Mouse (Mus musculus) large intestine, adult 2 months (tissue): ENCODE results near the gene Eml1. TPM values are rescaled to one million over a fixed set of nuclear protein-coding genes. Genes with fewer than 3 reads are reported as not detected.

Source experiments
- DNase-seq: peaks from one replicate; pipeline ENCODE4 v3.0.0-alpha.2; 2012; ENCODE audit warnings: low read depth, low spot score
- WGBS: fragments of 180-500 bp; shearing (Covaris S2); methylation state at CpG from one replicate; pipeline ENCODE4 v1.1.7; 2018; 5-methylcytosine and 5-hydroxymethylcytosine counted together
- polyA plus RNA-seq: library from polyadenylated mRNA; depleted of rRNA; stranded (reverse); fragments of >200 nt; gene quantifications from 2 replicates; pipeline ENCODE4 v1.2.3, GENCODE M21; 2012

Gene Eml1
- polyA plus RNA-seq, 1 experiment: 27.9 TPM

- no peak for DNase-seq
- 51% methylated on average over 5 of the region's 5 CpGs for WGBS
These were observed 1.8 kb upstream of the Eml1 start for GRCm38 (mm10) chr12:108368921-108369320.

GRCm38 (mm10) chr12:108371429-108371765 is 640 bp downstream of the Eml1 start:
- no peak for DNase-seq
- 58% methylated on average over 6 of the region's 6 CpGs for WGBS

DNA sequence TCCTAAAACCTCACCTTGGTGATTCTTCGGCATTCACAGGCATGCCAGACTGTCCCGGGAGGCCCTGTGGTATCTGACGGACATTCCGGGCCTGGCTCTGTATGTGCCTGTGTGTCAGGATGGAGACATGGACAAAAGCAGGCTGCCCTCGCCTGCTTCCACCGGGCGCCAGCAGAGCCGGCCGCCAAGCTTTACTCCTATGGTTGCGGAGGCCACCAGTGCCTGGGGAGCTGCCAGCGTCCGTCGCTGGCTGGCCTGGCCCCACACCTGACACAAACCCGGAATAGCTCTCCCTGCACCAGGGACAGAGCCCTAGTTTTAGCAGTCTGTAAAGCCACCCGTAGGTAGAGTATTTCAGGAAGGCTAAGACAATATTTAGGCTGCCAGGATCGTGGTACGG is 1.5 kb downstream of the Eml1 start:
- DNase-seq: no peak
- 82% methylated on average over 17 of the region's 17 CpGs for WGBS

- DNase-seq: no peak
- 61% methylated on average over 9 of the region's 9 CpGs for WGBS
These were observed 2.9 kb downstream of the Eml1 start for GRCm38 (mm10) chr12:108373611-108374010.

DNA sequence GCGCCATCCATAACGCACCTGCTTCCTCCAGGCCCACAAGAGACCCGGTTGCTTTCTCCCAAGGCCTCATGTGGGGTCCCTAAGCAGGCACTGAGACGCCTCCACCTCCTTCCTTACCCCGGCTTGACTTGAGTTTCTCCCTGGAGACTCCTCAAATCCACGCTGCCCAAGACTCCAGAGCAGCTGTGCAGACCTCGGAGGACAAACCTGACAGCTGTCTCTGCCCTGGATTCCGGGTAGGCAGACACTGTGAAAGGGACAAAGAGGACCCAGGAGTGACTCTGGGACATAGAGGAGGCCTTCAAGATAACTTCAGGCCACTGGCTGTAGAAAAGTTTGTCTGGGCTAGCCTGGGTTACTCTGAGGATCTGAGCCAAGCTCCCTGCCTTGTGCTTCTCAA is 3.9 kb downstream of the Eml1 start:
- DNase-seq: no peak
- WGBS: 85% methylated on average over 8 of the region's 8 CpGs

DNA sequence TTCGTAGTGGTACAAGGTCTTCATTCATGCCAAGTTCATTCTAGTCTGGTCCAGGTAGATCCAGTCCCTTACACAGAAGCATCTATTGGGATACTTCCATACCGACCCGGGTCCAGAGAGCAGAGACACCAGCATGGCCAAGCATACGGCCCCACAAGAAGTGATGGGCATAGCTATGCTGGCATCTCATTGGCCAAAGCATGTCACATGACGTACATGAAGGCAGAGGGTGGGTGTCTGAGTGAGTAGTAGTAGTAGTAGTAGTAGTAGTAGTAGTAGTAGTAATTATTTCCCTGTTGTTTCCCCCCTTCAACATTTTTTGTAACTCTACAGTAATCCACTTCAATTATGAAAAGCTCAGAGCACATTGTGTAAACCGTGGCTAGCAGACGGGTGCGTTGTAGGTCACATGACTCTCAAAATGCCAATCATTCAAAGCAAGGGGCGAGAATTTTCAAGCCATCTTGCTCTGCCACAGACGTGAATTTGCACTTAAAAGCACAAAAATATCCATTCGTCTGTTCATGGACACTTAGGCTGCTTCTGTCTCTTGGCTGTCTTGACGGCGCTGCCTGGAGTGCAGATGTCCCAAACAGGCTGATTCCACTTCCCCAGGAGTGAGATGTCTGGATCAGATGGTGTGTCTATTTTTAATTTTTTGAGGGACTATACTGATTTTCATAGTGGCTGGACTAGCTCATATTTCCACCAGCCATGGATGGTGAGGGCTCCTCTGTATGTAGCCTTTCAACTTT is 7.8 kb downstream of the Eml1 start:
- WGBS: 82% methylated on average over 13 of the region's 13 CpGs
- no peak for DNase-seq

GRCm38 (mm10) chr12:108386476-108387232 is 15.9 kb downstream of the Eml1 start:
- DNase-seq: no peak
- WGBS: 20% methylated on average over 13 of the region's 13 CpGs

- WGBS: 64% methylated on average over 3 of the region's 3 CpGs
- DNase-seq: no peak
These were observed 19.0 kb downstream of the Eml1 start for GRCm38 (mm10) chr12:108389718-108390117.

DNA sequence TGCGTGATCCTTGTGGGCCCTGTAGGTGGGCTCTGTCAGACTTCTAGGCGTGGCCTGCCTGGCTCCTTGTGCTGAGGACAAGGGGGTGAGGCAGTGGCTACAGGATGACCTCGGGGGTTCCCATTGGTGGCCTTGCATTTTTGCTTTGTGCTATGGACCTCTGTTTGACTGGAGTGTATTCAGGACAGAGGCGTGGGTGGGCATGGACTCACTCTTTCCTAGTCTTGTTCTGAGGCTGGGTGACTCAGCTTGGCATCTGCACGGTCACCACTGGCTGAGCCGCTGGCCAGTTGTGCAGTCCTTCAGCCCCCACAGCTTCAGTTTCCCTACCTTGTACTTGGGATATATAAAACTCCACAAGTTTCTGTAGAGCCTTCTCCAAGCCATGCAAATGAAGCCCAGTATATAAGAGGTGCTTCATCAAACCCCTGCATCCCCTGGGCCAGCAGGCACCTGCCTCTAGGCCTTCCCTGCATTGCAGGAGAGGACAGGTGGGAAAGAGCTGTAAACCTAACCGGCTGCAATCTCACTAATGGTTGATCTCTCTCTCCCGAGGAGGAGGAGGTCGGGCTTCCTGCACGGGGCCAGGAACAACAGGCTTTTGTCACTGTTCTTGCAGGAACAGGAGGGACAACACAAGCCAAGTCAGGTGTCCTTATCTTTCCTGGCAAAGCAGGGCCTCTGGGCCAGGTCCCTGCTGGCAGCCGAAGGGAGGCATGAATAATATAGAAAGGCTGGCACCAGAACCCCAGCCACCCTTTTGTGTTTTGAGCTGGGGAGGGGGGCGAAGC is 21.7 kb downstream of the Eml1 start:
- DNase-seq: no peak
- WGBS: 37% methylated on average over 12 of the region's 12 CpGs

GRCm38 (mm10) chr12:108393082-108393481 is 22.3 kb downstream of the Eml1 start:
- WGBS: 20% methylated on average over 4 of the region's 4 CpGs
- DNase-seq: no peak

DNA sequence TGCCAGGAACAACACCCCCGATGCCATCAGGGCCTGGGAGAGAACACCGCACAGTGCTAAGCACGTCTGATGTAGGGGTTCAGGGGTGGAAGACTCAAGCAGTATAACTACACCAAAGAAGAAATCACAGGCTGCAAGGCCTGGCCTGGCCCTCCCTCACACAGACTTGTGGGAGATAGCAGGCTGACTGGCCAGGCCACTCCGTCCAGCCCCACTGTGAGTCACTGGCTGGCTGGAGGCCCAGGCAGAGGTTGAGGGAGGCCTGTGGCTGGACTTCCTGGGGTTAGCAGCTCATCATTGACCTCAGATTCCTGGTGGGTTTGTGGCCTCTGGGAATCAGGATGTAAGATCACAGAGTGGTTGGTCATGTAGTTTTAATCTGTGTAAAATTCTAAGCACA is 22.9 kb downstream of the Eml1 start:
- 51% methylated on average over 4 of the region's 4 CpGs for WGBS
- DNase-seq: no peak

DNA sequence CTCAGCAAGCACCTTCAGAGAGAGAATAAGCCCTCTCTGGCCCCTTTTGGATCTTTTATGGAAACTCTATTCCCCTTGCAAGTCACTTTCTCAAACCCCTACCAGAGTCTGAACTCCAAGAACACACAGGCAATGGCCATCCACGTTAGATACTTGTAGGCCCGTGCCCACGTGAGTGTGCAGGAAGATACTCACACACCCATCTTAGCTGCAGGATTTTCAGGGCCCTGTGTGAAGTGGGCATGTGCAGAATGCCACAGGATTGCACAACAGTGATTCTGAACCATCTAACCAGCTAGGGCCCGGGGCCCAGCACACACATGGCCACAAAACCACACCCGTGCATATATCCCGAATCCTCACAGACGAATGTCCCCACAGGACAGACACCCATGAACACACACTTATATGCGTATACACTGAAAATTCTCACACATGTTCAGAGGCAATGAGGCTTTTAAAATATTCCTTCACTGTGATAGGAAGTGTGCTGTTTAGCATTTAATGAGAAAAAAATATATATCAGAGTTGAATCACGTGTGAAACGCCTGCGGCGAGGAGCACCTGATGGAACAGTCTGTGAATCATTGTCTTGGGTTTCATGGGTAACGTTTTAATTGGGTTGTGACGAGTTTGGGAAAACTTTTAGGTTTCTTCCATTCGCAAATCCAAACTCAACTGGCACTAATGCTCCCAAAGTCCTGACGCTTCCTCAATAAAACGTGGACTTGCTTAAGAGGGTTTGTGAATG is 24.0 kb downstream of the Eml1 start:
- no peak for DNase-seq
- 50% methylated on average over 17 of the region's 17 CpGs for WGBS

DNA sequence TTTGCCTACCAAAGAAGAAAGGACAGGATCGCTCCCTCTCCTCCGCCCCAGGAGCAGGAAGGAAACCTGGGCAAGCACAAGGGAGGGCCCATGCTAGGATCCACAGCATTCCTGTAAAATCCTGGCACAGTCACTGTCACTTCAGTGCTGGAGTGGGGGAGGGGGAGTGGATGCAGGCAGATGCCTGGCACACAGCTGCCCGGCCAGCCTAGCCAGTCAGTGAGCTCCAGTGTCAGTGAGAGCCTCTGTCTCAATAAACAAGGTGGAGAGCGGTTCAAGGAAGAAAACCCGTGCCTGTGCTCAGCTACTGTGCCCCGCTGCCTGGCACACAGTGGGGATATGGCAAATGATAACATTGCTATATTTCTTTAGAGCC is 24.5 kb downstream of the Eml1 start:
- WGBS: 40% methylated on average over 6 of the region's 6 CpGs
- DNase-seq: no peak

- DNase-seq: no peak
These were observed 25.6 kb downstream of the Eml1 start for GRCm38 (mm10) chr12:108396081-108396947.

GRCm38 (mm10) chr12:108398681-108399080 is 27.9 kb downstream of the Eml1 start:
- WGBS: 76% methylated on average over 7 of the region's 7 CpGs
- DNase-seq: no peak

More at GRCm38 (mm10) chr12:108396081-108396947, 25.6 kb downstream of the Eml1 start:
- WGBS: 88% methylated on average over 11 of the region's 11 CpGs

- 85% methylated on average over 8 of the region's 8 CpGs for WGBS
These were observed 28.4 kb downstream of the Eml1 start for GRCm38 (mm10) chr12:108399191-108399590.

GRCm38 (mm10) chr12:108400951-108401350 is 30.2 kb downstream of the Eml1 start:
- DNase-seq: no peak
- WGBS: 81% methylated on average over 8 of the region's 8 CpGs

More at GRCm38 (mm10) chr12:108399191-108399590, 28.4 kb downstream of the Eml1 start:
- no peak for DNase-seq

DNA sequence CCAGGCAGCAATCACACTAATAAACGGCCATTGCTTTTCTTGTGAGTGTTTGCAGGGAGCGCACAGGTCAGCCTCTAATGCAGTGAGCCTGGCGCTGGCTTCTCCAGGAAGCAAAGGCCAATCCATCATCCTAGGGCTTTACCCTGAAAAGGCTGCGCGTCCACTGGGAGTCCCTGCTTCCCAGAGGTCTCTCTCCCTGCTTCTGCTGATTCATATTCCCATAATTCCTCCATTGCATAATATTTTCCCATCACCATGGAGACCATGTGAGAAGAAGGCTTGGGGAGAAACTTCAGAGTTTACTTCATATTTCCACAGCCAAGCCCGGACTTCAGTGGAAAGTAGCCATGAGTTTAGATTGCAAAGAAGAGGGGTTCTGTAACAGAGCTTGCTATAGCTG is 33.2 kb downstream of the Eml1 start:
- 17% methylated on average over 6 of the region's 6 CpGs for WGBS
- DNase-seq: no peak

DNA sequence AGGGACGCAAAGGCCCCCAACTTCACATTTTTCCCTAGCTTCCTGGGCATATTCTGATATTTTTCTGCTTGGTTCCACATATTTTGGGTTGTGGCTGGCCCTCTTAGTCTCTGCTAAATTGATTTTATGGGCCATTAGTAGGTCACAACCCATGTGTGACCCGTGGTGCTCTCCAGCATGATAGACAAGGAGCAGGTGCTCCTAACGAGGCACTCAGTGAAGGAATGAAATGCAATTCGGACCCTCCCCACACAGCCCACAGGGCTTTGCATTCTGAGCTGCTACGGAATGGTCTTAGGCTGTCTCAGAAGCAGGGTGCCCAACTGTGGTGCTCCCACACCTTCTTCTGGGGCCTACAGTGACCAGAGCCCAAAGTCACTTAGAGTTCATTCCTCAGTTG is 38.3 kb downstream of the Eml1 start:
- 77% methylated on average over 5 of the region's 5 CpGs for WGBS

More for the DNA sequence above, 38.3 kb downstream of the Eml1 start:
- no peak for DNase-seq
